8 mouse cellular contexts compared by ENCODE assay signal in genomic region chr7:27402675-27403074, GRCm38 (mm10). TPM values are rescaled to one million over a fixed set of nuclear protein-coding genes. Genes with fewer than 3 reads are reported as not detected.
DNase-seq lines count a peak whose midpoint lies in the region; ATAC-seq and TF ChIP-seq lines count a peak whose summit lies in the region.

No protein-coding gene starts in this region.

- no peaks in the 10 kb centered on the region for H3K4me1 ChIP-seq in bone marrow macrophage, adult 2 months (ENCODE audit: control insufficient read depth, insufficient read depth, low read length)
- no peaks in the 10 kb centered on the region for H3K4me1 ChIP-seq in lung, adult 2 months (ENCODE audit: control insufficient read depth, insufficient read depth, low read length)

- 11% methylated on average over 16 of the region's 16 CpGs for WGBS in lung, adult 2 months

- peak; percentile 74 for DNase-seq in layer of hippocampus, adult 11-12 months (ENCODE audit: low spot score)
- DNase-seq in layer of hippocampus, adult 9-10 months (ENCODE audit: low spot score) = no peak
- DNase-seq in kidney, postnatal 14 days = peak; percentile 56
- peak; percentile 58 for DNase-seq in lung, adult 2 months
- peak; percentile 81 for DNase-seq in right cerebral cortex, adult 2 months (ENCODE audit: low spot score in 2 of 2)
- DNase-seq in urinary bladder, postnatal 25 days (ENCODE audit: low spot score) = peak; percentile 63

- peak; percentile 44 for TF ChIP-seq CTCF in bone marrow macrophage, adult 2 months (IDR thresholded peaks at IDR 0.05; ENCODE audit: low read depth, low read length)
- TF ChIP-seq CTCF in lung, adult 2 months (IDR thresholded peaks at IDR 0.05; ENCODE audit: insufficient read depth, low read length) = peak; percentile 79

- H3K4me3 ChIP-seq in bone marrow macrophage, adult 2 months (ENCODE audit: insufficient read depth, low read length) = no peak overlapping the region
- no peak overlapping the region for H3K4me3 ChIP-seq in lung, adult 2 months (replicated peaks; ENCODE audit: extremely low read depth, low read depth, low read length)

- no peak overlapping the region for H3K27ac ChIP-seq in bone marrow macrophage, adult 2 months (ENCODE audit: insufficient read depth, low read depth, low read length)

- TF ChIP-seq POLR2A in bone marrow macrophage, adult 2 months (IDR thresholded peaks at IDR 0.05; ENCODE audit: borderline replicate concordance, low read depth, low read length) = no peak
- no peak for TF ChIP-seq POLR2A in lung, adult 2 months (IDR thresholded peaks at IDR 0.05; ENCODE audit: borderline replicate concordance, extremely low read depth, low read depth, low read length)

- ATAC-seq in erythroblast, adult 5-6 weeks (replicated peaks; ENCODE audit: low FRiP score, poor library complexity, severe bottlenecking) = peak; percentile 71

RNA-seq across cellular contexts. Expression of gene Sptbn4, which starts 44.8 kb away (rescaled TPM):
- 0.48 and 0.73 TPM in 2 replicates for polyA plus RNA-seq in bone marrow macrophage, adult 2 months (2012; ENCODE audit: insufficient read depth, insufficient read length, missing spikeins)
- 0.42 TPM in 1 of 2 replicates, not detected in the other for total RNA-seq in erythroblast, adult 5-6 weeks (2015; ENCODE audit: low replicate concordance)
- total RNA-seq in erythroblast, adult 5-6 weeks (2017; ENCODE audit: low replicate concordance) = 0.17 and 0.28 TPM in 2 replicates
- 0.05 and 0.13 TPM in 2 replicates for polyA plus RNA-seq in lung, adult 2 months (2012; rRNA removed)

RNA-seq across cellular contexts. Expression of gene Blvrb, which starts 45.1 kb away (rescaled TPM):
- 473 and 496 TPM in 2 replicates for polyA plus RNA-seq in bone marrow macrophage, adult 2 months (2012; ENCODE audit: insufficient read depth, insufficient read length, missing spikeins)
- total RNA-seq in erythroblast, adult 5-6 weeks (2015; ENCODE audit: low replicate concordance) = 379 and 403 TPM in 2 replicates
- total RNA-seq in erythroblast, adult 5-6 weeks (2017; ENCODE audit: low replicate concordance) = 431 and 604 TPM in 2 replicates
- polyA plus RNA-seq in lung, adult 2 months (2012; rRNA removed) = 71.6 and 78.8 TPM in 2 replicates

RNA-seq across cellular contexts. Expression of gene Gm20479, which starts 45.5 kb away (rescaled TPM):
- 10.4 TPM in 1 of 2 replicates, not detected in the other for polyA plus RNA-seq in bone marrow macrophage, adult 2 months (2012; ENCODE audit: insufficient read depth, insufficient read length, missing spikeins)
- total RNA-seq in erythroblast, adult 5-6 weeks (2015; ENCODE audit: low replicate concordance) = not detected in 2 replicates
- total RNA-seq in erythroblast, adult 5-6 weeks (2017; ENCODE audit: low replicate concordance) = not detected in 2 replicates
- not detected in 2 replicates for polyA plus RNA-seq in lung, adult 2 months (2012; rRNA removed)

RNA-seq across cellular contexts. Expression of gene Shkbp1, which starts 46.9 kb away (rescaled TPM):
- polyA plus RNA-seq in bone marrow macrophage, adult 2 months (2012; ENCODE audit: insufficient read depth, insufficient read length, missing spikeins) = 51.0 and 60.8 TPM in 2 replicates
- total RNA-seq in erythroblast, adult 5-6 weeks (2015; ENCODE audit: low replicate concordance) = 9.0 and 13.3 TPM in 2 replicates
- 3.4 and 10.0 TPM in 2 replicates for total RNA-seq in erythroblast, adult 5-6 weeks (2017; ENCODE audit: low replicate concordance)
- polyA plus RNA-seq in lung, adult 2 months (2012; rRNA removed) = 76.4 and 85.1 TPM in 2 replicates
